Mouse (Mus musculus): ENCODE results near the gene Arhgap23.

DNA sequence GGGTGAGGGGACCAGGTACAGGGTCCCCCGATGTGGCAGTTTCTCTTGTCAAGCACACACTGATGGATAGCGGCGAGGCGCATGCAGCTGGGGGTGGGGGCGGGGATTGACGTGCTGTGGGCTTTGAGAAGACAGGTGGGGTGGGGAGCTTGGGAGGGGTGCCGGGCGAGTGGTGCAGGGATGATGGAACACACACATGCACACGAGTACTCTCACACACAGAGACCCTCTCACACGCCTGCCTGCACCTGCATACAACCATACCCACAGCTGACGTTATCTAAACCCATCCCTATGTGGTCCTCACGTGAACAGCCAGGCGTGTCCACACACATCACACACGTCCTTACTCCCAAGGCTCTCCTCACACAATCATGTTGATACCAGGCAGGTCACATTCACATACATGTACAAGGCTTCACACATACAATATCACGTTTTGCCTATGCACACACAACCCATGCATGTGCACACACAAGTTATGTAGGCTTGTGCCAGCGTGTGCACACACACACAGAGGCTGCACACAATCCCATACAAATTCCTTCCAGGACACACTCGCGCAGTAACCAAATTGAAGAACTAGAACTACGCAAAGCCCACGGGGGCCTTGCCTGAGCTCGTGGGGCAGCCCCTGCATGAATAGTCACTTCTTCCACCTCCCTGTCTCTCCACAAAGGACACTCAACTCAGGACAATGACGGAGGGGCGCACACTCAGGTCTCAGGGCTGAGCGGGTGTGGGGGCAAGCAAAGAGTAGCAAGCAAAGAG is 94.6 kb downstream of the Arhgap23 start:
- TF ChIP-seq POLR2A (IDR thresholded peaks at IDR 0.05; ENCODE audit: low read depth, low read length) (no peak), CTCF (conservative IDR thresholded peaks at IDR 0.05; ENCODE audit: insufficient read depth, insufficient read length, low read depth, low read length) (no peak)

All from kidney, adult 2 months (tissue).